Mouse (Mus musculus): ENCODE data around the gene Serpine2. TPM values are rescaled to one million over a fixed set of nuclear protein-coding genes. Genes with fewer than 3 reads are reported as not detected.

Serpine2 gene
- polyA plus RNA-seq, 1 experiment from 2014 or later: 406 TPM

Other genes starting within 250 kb of the Serpine2 start
- 0.29 TPM in 1 of 2 replicates, not detected in the other for gene Ap1s3, start 189.2 kb downstream of the Serpine2 start, polyA plus RNA-seq (2014; fragmentation: Nextera tagmentation; extraction: Ambion mirVana)
- 36.5 and 42.1 TPM in 2 replicates for gene Mrpl44, start 85.2 kb downstream of the Serpine2 start, polyA plus RNA-seq (2014; fragmentation: Nextera tagmentation; extraction: Ambion mirVana)
- gene Wdfy1, start 85.0 kb downstream of the Serpine2 start, polyA plus RNA-seq (2014; fragmentation: Nextera tagmentation; extraction: Ambion mirVana): 109 and 112 TPM in 2 replicates

Measured in neural tube, embryonic 14.5 days (tissue).